Mouse (Mus musculus): ENCODE measurements around the gene Eya4.

DNA sequence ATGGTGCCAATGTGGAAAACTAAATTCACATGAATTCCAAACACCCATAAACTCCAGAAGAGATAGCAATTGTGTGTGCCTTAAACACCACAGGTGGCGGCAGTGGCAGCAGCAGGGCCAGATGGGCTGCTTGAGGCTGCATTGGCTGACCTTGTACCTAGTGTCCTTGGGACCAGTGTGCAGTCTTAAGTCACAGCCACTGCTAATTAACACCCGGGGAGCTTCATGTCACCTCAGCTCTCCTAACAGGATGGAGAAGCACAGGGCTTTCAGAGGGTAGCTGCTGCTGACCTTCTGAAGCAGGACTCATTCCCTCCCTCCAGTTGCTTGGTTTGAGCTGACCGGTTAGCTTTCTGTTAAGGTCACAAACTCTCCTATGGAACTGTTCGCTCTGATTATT is 242.5 kb downstream of the Eya4 start:
- no peak for TF ChIP-seq CTCF (IDR thresholded peaks at IDR 0.05; ENCODE audit: low read depth, low read length)
- TF ChIP-seq POLR2A (IDR thresholded peaks at IDR 0.05; ENCODE audit: borderline replicate concordance, low read depth, low read length), result no peak
